Mouse (Mus musculus): ENCODE measurements around the gene Ano10. TPM values are rescaled to one million over a fixed set of nuclear protein-coding genes. Genes with fewer than 3 reads are reported as not detected.
"Not testable (repeated sequence)": the region's sequence is repeated elsewhere in the genome, so short reads cannot be mapped to it uniquely, and the experiment has no call there.

The Ano10 gene
- polyA plus RNA-seq, 1 experiment = 62.4 TPM

GRCm38 (mm10) chr9:122177256-122178220, 116.7 kb downstream of the Ano10 start:
- Histone ChIP-seq H3K27ac (ENCODE audit: control insufficient read depth, insufficient read depth, low read depth, low read length, poor library complexity) (no peak overlapping the region), H3K4me1 (ENCODE audit: control insufficient read depth, insufficient read depth, low read length) (no peaks in the 10 kb centered on the region), H3K4me3 (replicated peaks; ENCODE audit: control insufficient read depth, low read depth, low read length) (no peak overlapping the region)
- no peak for TF ChIP-seq CTCF (IDR thresholded peaks at IDR 0.05; ENCODE audit: control insufficient read depth, insufficient read depth, low read length)
- TF ChIP-seq POLR2A (IDR thresholded peaks at IDR 0.05; ENCODE audit: borderline replicate concordance, control insufficient read depth, low read depth, low read length) = no peak
- 64% methylated on average over 7 of the region's 7 CpGs for WGBS

- no peak overlapping the region for H3K27ac ChIP-seq (ENCODE audit: control insufficient read depth, insufficient read depth, low read depth, low read length, poor library complexity)
- 82% methylated on average over 6 of the region's 6 CpGs for whole genome bisulfite sequencing
- TF ChIP-seq POLR2A (IDR thresholded peaks at IDR 0.05; ENCODE audit: borderline replicate concordance, control insufficient read depth, low read depth, low read length) (no peak), CTCF (IDR thresholded peaks at IDR 0.05; ENCODE audit: control insufficient read depth, insufficient read depth, low read length) (no peak)
- no peak overlapping the region for H3K4me3 ChIP-seq (replicated peaks; ENCODE audit: control insufficient read depth, low read depth, low read length)
- no peaks in the 10 kb centered on the region for H3K4me1 ChIP-seq (ENCODE audit: control insufficient read depth, insufficient read depth, low read length)
Measured at GRCm38 (mm10) chr9:122174723-122175122, 119.5 kb downstream of the Ano10 start.

DNA sequence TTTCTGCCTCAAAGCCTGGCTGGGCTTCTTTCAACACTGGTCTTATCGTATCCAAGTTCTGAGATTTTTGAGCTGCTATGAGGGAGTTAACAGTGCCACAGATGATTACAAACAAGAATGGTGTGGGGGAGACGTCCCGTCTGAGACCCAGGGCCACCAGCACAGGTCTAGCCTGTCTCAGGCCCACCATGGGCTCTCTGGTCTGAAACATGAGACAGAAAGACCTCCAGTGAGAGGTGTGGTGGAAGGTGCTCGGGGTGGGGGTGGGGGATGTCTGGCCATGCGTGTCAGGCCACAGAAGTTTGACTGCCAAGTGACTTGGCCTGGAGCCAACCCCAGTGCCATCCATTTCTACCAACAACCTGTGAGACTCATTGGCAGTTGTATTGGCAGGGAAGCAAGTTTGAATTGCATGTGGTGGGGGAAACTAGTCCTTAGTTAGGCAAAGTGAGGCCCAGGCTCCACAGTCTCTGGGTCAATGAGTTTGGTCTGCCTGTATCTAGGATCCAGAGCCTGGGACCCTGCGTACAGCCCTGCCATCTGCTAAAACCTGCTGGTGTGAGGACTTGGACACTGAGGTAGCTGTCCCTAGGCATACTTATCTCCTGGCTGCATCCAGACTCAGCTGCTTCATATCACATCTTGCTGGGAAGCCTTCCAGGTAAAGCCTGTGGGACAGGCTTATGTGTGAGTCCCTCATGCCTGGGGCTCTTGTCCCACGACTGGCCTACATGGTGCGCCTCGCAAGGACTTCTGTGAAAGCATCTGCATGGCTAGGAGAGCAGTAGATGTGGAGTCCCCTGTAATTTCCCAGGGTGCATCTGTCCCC, 120.6 kb downstream of the Ano10 start:
- no peak overlapping the region for H3K4me3 ChIP-seq (replicated peaks; ENCODE audit: control insufficient read depth, low read depth, low read length)
- H3K27ac ChIP-seq (ENCODE audit: control insufficient read depth, insufficient read depth, low read depth, low read length, poor library complexity) = no peak overlapping the region
- WGBS = 81% methylated on average over 9 of the region's 9 CpGs
- no peak for TF ChIP-seq POLR2A (IDR thresholded peaks at IDR 0.05; ENCODE audit: borderline replicate concordance, control insufficient read depth, low read depth, low read length)
- no peak for TF ChIP-seq CTCF (IDR thresholded peaks at IDR 0.05; ENCODE audit: control insufficient read depth, insufficient read depth, low read length)
- H3K4me1 ChIP-seq (ENCODE audit: control insufficient read depth, insufficient read depth, low read length) = no peaks in the 10 kb centered on the region

- TF ChIP-seq POLR2A (IDR thresholded peaks at IDR 0.05; ENCODE audit: borderline replicate concordance, control insufficient read depth, low read depth, low read length) = no peak
- no peak for TF ChIP-seq CTCF (IDR thresholded peaks at IDR 0.05; ENCODE audit: control insufficient read depth, insufficient read depth, low read length)
- Histone ChIP-seq H3K4me1 (ENCODE audit: control insufficient read depth, insufficient read depth, low read length) (no peaks in the 10 kb centered on the region), H3K27ac (ENCODE audit: control insufficient read depth, insufficient read depth, low read depth, low read length, poor library complexity) (no peak overlapping the region), H3K4me3 (replicated peaks; ENCODE audit: control insufficient read depth, low read depth, low read length) (no peak overlapping the region)
- WGBS = 88% methylated on average over 11 of the region's 11 CpGs
Measured at GRCm38 (mm10) chr9:122172612-122173186, 121.5 kb downstream of the Ano10 start.

- Histone ChIP-seq H3K4me1 (ENCODE audit: control insufficient read depth, insufficient read depth, low read length) (no peaks in the 10 kb centered on the region), H3K4me3 (replicated peaks; ENCODE audit: control insufficient read depth, low read depth, low read length) (no peak overlapping the region), H3K27ac (ENCODE audit: control insufficient read depth, insufficient read depth, low read depth, low read length, poor library complexity) (no peak overlapping the region)
- WGBS = 73% methylated on average over 6 of the region's 6 CpGs
- no peak for TF ChIP-seq POLR2A (IDR thresholded peaks at IDR 0.05; ENCODE audit: borderline replicate concordance, control insufficient read depth, low read depth, low read length)
- TF ChIP-seq CTCF (IDR thresholded peaks at IDR 0.05; ENCODE audit: control insufficient read depth, insufficient read depth, low read length) = no peak
Measured at GRCm38 (mm10) chr9:122169901-122170300, 124.3 kb downstream of the Ano10 start.

DNA sequence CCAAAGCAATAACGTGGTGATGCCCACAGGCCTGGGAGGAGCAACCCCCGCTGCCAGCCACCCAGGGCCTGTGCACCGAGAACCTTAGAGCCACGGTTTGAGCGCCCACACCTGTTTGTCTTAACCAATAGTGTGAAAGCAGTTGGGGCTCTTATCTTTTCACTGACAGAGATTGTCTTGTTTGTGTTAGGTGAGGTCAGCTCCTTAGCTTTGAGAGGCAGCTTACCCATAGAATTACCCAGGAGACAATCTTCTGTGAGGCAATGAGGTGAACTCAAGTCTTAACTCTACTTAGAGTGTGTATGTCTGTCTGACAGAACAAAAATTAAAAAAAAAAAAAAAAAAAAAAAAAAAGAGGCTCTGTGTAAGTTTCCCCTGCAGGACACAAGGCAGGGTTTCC, 126.5 kb downstream of the Ano10 start:
- H3K4me1 ChIP-seq (ENCODE audit: control insufficient read depth, insufficient read depth, low read length); H3K4me3 ChIP-seq (replicated peaks; ENCODE audit: control insufficient read depth, low read depth, low read length); H3K27ac ChIP-seq (ENCODE audit: control insufficient read depth, insufficient read depth, low read depth, low read length, poor library complexity): not testable (repeated sequence)
- WGBS = 90% methylated on average over 5 of the region's 5 CpGs

- Histone ChIP-seq H3K4me3 (replicated peaks; ENCODE audit: control insufficient read depth, low read depth, low read length) (no peak overlapping the region), H3K27ac (ENCODE audit: control insufficient read depth, insufficient read depth, low read depth, low read length, poor library complexity) (no peak overlapping the region), H3K4me1 (ENCODE audit: control insufficient read depth, insufficient read depth, low read length) (no peaks in the 10 kb centered on the region)
- WGBS = 87% methylated on average over 4 of the region's 4 CpGs
- TF ChIP-seq POLR2A (IDR thresholded peaks at IDR 0.05; ENCODE audit: borderline replicate concordance, control insufficient read depth, low read depth, low read length) = no peak
Measured at GRCm38 (mm10) chr9:122164535-122164934, 129.7 kb downstream of the Ano10 start.

GRCm38 (mm10) chr9:122157079-122157441, 137.2 kb downstream of the Ano10 start:
- TF ChIP-seq POLR2A (IDR thresholded peaks at IDR 0.05; ENCODE audit: borderline replicate concordance, control insufficient read depth, low read depth, low read length) (no peak), CTCF (IDR thresholded peaks at IDR 0.05; ENCODE audit: control insufficient read depth, insufficient read depth, low read length) (no peak)
- no peaks in the 10 kb centered on the region for H3K4me1 ChIP-seq (ENCODE audit: control insufficient read depth, insufficient read depth, low read length)
- H3K4me3 ChIP-seq (replicated peaks; ENCODE audit: control insufficient read depth, low read depth, low read length) = no peak overlapping the region
- WGBS = 97% methylated on average over 14 of the region's 14 CpGs
- H3K27ac ChIP-seq (ENCODE audit: control insufficient read depth, insufficient read depth, low read depth, low read length, poor library complexity) = no peak overlapping the region

Data from bone marrow, adult 2 months (tissue).